Mouse (Mus musculus) liver, embryonic 18 days (tissue): ENCODE data around the gene Glipr2. TPM values are rescaled to one million over a fixed set of nuclear protein-coding genes. Genes with fewer than 3 reads are reported as not detected.

Source experiments
- polyA plus RNA-seq: library from polyadenylated mRNA; depleted of rRNA; stranded (reverse); fragments of >200 nt; gene quantifications from 2 replicates; pipeline ENCODE4 v1.2.3, GENCODE M21; 2012; rRNA removed

Gene Glipr2
- 31.2 and 35.0 TPM in 2 replicates for polyA plus RNA-seq

DNA sequence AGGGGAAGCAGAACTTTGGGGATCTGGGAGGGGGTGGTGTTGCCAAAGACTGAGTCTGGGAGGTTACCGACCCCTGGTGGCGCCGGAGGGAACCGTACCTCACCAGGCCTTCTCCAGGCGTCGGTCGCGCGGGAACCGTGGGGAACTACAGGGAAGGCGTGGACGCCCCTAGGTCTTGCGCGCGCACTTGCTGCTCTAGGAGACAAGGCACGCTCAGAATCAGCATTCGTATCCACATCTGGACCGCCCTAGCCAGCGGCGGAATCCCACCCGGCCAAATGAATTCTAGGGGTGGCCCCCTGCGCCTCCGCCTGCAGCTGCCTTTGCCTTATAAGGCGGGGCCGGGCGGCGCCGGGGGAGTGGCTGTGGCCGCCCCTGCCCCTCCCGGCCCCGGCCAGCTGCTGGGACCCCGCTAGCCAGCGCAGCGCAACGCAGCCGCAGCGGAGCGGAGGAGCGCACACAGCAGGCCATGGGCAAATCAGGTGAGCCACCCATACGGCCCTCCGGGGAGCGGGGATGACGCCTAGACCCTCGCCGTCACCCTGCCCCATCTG lies at the start of gene Glipr2:
Glipr2 (plus strand) TSS at position 110 of the 554 bp plus-strand sequence.

DNA sequence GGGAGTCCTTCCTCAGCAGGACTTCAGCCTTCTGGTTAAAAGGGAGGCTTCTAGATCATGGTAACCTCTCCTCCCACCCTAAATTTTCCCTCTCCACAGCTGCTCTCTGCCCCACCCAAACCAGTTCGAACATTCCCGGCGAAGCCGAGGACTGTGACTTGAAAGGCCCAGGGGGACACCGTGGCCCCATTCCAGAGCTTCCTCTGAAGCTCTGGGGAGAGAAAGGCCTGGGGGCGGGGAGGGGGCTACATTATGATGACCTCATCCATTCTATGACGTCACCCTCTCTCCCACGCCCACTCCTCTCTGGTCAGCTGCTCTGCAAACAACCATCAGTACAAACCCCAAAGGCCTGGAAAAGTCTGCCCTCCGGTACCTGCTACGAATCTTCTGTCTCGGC lies 26.0 kb downstream of the Glipr2 start, which contains the start of gene Ccin:
Ccin (plus strand) TSS at position 303 of the 400 bp plus-strand sequence.

DNA sequence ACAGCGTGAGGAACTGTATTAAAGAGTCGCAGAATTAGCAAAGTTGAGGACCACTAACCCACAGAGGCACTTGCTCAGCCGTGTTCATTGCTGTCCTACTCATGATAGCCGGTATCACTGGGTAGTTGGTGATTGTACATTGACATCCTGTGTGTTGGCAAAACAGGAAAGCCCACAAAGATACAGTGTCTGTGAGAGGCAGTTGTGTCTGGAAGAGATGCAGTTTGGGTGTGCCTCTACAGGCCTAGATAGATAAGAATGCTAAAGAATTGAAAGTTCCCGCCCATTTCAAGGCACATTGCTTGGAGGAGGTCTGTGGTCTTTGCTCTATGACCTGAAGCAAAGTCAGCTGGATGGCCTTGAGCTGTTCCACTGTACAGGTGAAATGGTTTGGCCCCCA lies 46.9 kb downstream of the Glipr2 start, which contains the start of gene Clta:
Clta (plus strand) TSS at position 327 of the 400 bp plus-strand sequence.

Other genes with a start within 250 kb of the Glipr2 start
- gene Olfr71, start 247.1 kb upstream of the Glipr2 start, polyA plus RNA-seq = not detected in 2 replicates
- gene Hrct1, start 230.2 kb upstream of the Glipr2 start, polyA plus RNA-seq = 0.28 and 0.39 TPM in 2 replicates
- gene Spaar, start 227.4 kb upstream of the Glipr2 start, polyA plus RNA-seq = 0.07 and 0.10 TPM in 2 replicates
- not detected in 2 replicates for gene Olfr159, start 186.4 kb upstream of the Glipr2 start, polyA plus RNA-seq
- gene Olfr156, start 133.5 kb upstream of the Glipr2 start, polyA plus RNA-seq = not detected in 2 replicates
- gene Olfr157, start 117.2 kb upstream of the Glipr2 start, polyA plus RNA-seq = not detected in 2 replicates
- not detected in 2 replicates for gene Olfr155, start 105.8 kb upstream of the Glipr2 start, polyA plus RNA-seq
- 2.2 and 2.5 TPM in 2 replicates for gene Reck, start 81.9 kb upstream of the Glipr2 start, polyA plus RNA-seq
- gene Ccin, start 26.1 kb downstream of the Glipr2 start, polyA plus RNA-seq = 0.02 and 0.03 TPM in 2 replicates
- gene Clta, start 47.1 kb downstream of the Glipr2 start, polyA plus RNA-seq = 167 and 176 TPM in 2 replicates
- gene Gne, start 126.8 kb downstream of the Glipr2 start, polyA plus RNA-seq = 20.2 and 25.8 TPM in 2 replicates